Mouse (Mus musculus) intestine, embryonic 16.5 days (tissue): Measurements from ENCODE around the gene Apom. TPM values are rescaled to one million over a fixed set of nuclear protein-coding genes. Genes with fewer than 3 reads are reported as not detected.

ENCODE experiments used
- ATAC-seq: fragments of 200-750 bp; cut with Nextera tagmentation; 2 replicates; pipeline ENCODE4 v1.8.0; 2017; ENCODE audit warnings: moderate TSS enrichment, moderate library complexity
- H3K27ac ChIP-seq: fragments of 300-500 bp; sonication (generic); 2 replicates; pipeline ENCODE4 v1.5.1; 2014; ENCODE audit warnings: mild to moderate bottlenecking, low read length
- H3K27me3 ChIP-seq: fragments of 300-500 bp; sonication (generic); replicated peaks from 2 replicates; pipeline ENCODE4 v1.6.1; 2014; ENCODE audit warnings: low read length, control low read depth, mixed read lengths; ENCODE audit not compliant: control insufficient read depth, insufficient read depth
- H3K36me3 ChIP-seq: fragments of 300-500 bp; sonication (generic); 2 replicates; pipeline ENCODE4 v1.6.1; 2014; ENCODE audit warnings: low read length, control low read depth; ENCODE audit not compliant: control insufficient read depth, insufficient read depth
- H3K4me1 ChIP-seq: fragments of 300-500 bp; sonication (generic); 2 replicates; pipeline ENCODE4 v1.6.1; 2014; ENCODE audit warnings: low read length, control low read depth, mixed read lengths; ENCODE audit not compliant: control insufficient read depth, insufficient read depth
- H3K4me2 ChIP-seq: fragments of 300-500 bp; sonication (generic); 2 replicates; pipeline ENCODE4 v1.6.1; 2014; ENCODE audit warnings: low read depth, low read length, control low read depth
- H3K4me3 ChIP-seq: fragments of 300-500 bp; sonication (generic); 2 replicates; pipeline ENCODE4 v1.5.1; 2014; ENCODE audit warnings: mild to moderate bottlenecking, low read length
- H3K9ac ChIP-seq: fragments of 300-500 bp; sonication (generic); 2 replicates; pipeline ENCODE4 v1.6.1; 2014; ENCODE audit warnings: low read depth, low read length
- H3K9me3 ChIP-seq: fragments of 300-500 bp; sonication (generic); 2 replicates; pipeline ENCODE4 v1.6.1; 2016; ENCODE audit warnings: low read length, control low read depth; ENCODE audit not compliant: control insufficient read depth
- WGBS: fragments of 180-500 bp; shearing (Covaris S2); extraction: QIAGEN DNeasy Blood & Tissue Kit; methylation state at CpG from one replicate; pipeline ENCODE4 v1.1.7; 2014; 5-methylcytosine and 5-hydroxymethylcytosine counted together
- polyA plus RNA-seq: library from polyadenylated mRNA; unstranded; fragments of >200 nt; fragmentation: Nextera tagmentation; extraction: Ambion mirVana; gene quantifications from 2 replicates; pipeline ENCODE4 v1.2.1, GENCODE M21; 2015

Gene Apom
- 9.4 and 20.2 TPM in 2 replicates for polyA plus RNA-seq

DNA sequence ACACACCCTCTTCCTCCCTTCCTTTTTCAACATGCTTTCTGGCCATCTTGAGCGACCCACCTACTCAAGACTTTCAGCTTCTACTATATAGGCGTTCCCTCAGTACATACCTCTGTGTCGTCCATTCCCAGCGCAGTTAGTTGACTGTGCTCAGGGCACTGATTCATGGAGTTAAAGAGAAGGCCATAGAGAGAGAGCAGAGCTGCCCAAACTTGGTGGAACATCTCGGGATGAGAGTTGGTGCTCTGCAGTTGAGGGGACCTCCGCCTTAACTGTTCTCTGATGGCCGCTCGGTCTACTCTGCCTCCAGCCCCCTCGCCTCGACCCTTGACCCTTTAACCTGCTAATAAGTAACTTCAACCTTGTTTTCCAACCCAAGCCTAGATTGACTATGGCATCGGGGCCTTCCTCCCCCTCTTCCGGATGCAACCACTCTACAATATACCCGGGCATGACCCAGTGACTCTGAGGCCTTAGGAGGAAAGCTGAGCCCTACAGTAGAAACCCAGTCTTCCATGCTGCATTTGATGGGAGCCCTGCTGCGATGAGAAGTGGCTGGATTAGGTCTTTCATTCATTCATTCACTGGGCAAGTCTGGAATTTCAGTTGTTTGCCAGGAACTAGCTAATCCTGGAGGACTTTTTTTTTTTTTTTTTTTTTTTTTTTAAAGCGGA lies at the start of gene Apom:
Apom (minus strand) TSS at position 551 of the 674 bp plus-strand sequence.
- 72% methylated on average over 15 of the region's 15 CpGs for WGBS
- no peak within 1 kb of the TSS for H3K9ac ChIP-seq
- no peak within 1 kb of the TSS for H3K27ac ChIP-seq

DNA sequence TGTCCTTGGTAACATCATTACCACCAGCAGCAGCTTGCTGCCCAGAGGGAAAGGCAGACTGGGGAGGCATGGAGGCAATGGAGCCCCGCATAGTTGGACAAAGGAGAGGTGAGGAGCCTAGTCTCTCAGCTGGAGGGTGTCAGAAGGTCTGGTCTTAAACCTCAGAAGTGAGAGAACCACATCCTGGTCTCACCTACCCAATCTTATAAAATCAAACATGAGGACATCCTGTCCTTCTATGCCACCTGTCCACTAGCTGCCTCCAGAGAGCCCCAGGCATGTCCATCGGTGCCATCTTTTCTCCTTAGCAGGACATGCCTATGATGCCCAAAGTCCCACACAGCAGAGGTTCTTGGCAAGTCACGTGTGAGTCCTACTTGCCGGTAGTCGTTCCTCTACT lies 48.2 kb upstream of the Apom start:
- H3K4me3 ChIP-seq: no peak overlapping the region
- H3K27me3 ChIP-seq: no peaks in the 10 kb centered on the region
- H3K4me2 ChIP-seq: no peak overlapping the region
- H3K27ac ChIP-seq: no peak overlapping the region
- H3K9me3 ChIP-seq: no peaks in the 10 kb centered on the region
- WGBS: 86% methylated on average over 5 of the region's 5 CpGs
- no peaks in the 10 kb centered on the region for H3K4me1 ChIP-seq
- ATAC-seq: no peak
- no peaks in the 10 kb centered on the region for H3K36me3 ChIP-seq
- no peak overlapping the region for H3K9ac ChIP-seq

More for the DNA sequence above, at the start of gene Apom:
- no peak for ATAC-seq
- Histone ChIP-seq H3K9me3 (no peaks in the 10 kb centered on the region), H3K4me2 (no peak within 1 kb of the TSS), H3K4me3 (no peak within 1 kb of the TSS), H3K36me3 (peaks cover 8% of the 10 kb centered on the region), H3K4me1 (peaks cover 19% of the 10 kb centered on the region), H3K27me3 (no peaks in the 10 kb centered on the region)

DNA sequence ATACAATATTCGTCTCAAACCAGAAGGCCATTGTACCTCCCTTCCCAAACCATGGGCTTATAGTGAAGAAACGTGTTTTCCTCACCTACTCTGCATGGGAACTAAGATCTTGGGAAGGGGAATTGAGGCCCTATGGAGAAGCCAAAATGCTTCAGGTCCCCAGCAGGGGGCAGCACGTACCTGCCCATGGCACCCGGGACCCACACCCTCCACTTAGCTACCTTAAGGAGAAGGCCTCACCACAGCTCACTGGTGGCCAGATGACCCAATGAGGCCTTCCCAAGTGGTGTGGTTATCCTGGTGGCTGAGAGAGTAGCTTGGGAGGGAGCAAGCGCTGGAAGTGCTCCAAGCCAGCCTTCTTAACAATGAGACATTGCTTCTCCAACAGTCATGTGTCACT lies 46.7 kb upstream of the Apom start:
- 10% methylated on average over 5 of the region's 5 CpGs for WGBS
- Histone ChIP-seq H3K4me1 (0 out of 2 replicates have a peak, but pooled peaks cover 2% of the 10 kb centered on the region), H3K27ac (no peak overlapping the region), H3K27me3 (no peaks in the 10 kb centered on the region), H3K9me3 (no peaks in the 10 kb centered on the region), H3K4me2 (no peak overlapping the region), H3K36me3 (no peaks in the 10 kb centered on the region), H3K4me3 (no peak overlapping the region), H3K9ac (no peak overlapping the region)
- ATAC-seq: peak; percentile 57

DNA sequence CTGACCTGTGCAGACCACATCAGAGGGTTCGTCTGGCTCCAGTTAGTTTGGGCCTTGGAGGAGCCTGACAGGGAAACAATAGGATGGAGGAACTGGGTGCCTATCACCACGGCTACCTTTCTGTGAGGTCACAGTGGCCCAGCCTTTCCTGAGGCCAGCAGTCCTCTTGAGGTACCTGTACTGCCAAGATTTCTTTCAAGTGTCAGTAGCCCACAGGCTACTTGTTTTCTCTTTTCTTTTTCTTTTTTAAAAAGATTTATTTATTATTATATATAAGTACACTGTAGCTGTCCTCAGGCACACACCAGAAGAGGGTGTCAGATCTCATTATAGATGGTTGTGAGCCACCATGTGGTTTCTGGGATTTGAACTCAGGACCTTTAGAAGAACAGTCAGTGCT lies 44.1 kb upstream of the Apom start, which contains the start of gene Aif1:
Aif1 (minus strand) TSS at position 101 of the 400 bp plus-strand sequence.
- ATAC-seq: no peak
- no peaks in the 10 kb centered on the region for H3K9me3 ChIP-seq
- no peak within 1 kb of the TSS for H3K9ac ChIP-seq
- no peak within 1 kb of the TSS for H3K27ac ChIP-seq
- H3K4me3 ChIP-seq: no peak within 1 kb of the TSS
- H3K4me2 ChIP-seq: no peak within 1 kb of the TSS
- 46% methylated on average over 2 of the region's 2 CpGs for WGBS
- no peaks in the 10 kb centered on the region for H3K27me3 ChIP-seq
- H3K4me1 ChIP-seq: 0 out of 2 replicates have a peak, but pooled peaks cover 2% of the 10 kb centered on the region
- H3K36me3 ChIP-seq: no peaks in the 10 kb centered on the region

DNA sequence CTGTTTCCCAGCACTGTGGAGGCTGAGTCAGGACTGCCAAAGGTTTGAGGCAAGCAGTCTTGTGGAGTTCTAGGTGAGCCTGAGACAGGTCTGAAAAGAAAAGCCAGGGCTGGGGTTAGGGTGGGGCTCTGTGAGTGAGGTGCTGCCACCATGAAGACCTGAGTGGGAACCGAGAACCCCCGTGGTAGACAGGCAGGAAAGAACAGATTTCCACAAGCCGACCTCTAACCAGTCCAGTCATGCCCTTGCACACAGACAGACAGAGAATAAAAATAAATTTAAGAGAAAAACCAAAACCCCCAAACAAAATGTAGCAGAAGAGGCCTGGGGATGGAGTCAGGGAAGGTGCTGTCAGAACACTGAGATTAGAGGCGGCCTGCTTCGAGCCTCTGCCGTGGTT lies 43.5 kb upstream of the Apom start:
- no peaks in the 10 kb centered on the region for H3K36me3 ChIP-seq
- no peak overlapping the region for H3K27ac ChIP-seq
- H3K9me3 ChIP-seq: no peaks in the 10 kb centered on the region
- H3K4me3 ChIP-seq: no peak overlapping the region
- H3K4me1 ChIP-seq: 0 out of 2 replicates have a peak, but pooled peaks cover 2% of the 10 kb centered on the region
- ATAC-seq: no peak
- WGBS: 80% methylated on average over 6 of the region's 6 CpGs
- no peak overlapping the region for H3K4me2 ChIP-seq
- no peaks in the 10 kb centered on the region for H3K27me3 ChIP-seq
- no peak overlapping the region for H3K9ac ChIP-seq

DNA sequence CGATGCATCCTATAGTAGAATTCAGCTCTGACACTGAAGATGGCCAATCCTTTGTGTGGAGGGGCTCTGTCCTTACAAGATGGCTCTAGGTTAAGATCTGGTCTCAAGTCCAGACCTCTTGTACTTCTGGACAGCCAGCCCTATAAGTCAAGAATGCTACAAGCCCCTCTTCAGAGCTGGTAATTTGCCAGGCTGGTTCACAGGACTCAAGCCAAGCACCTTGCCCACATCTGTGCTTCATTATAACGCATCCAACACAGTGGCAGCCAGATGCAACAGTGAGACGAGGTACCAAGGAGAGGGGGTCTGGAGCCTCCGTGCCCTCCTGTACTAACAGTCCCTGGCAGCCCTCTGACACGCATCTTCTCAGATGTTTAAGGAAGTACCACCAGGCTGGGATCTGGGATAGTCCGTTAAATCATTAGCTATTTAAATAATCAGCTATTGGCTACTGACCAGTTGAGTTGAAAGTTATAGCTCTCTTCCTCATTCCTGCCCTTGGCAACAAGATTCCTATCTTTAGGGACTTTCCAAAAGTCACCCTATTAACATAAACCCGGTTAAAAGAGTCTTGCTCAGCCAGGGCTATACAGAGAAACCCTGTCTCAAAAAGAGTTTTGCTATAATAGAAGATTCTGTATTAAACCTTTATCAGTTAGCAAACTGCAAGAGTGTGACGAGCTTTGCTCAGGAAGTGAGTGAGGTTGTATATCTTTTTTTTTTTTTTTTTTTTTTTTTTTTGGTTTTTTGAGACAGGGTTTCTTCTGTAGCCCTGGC lies 42.5 kb upstream of the Apom start:
- Histone ChIP-seq H3K27me3 (no peaks in the 10 kb centered on the region), H3K9ac (no peak overlapping the region), H3K4me1 (0 out of 2 replicates have a peak, but pooled peaks cover 2% of the 10 kb centered on the region), H3K9me3 (no peaks in the 10 kb centered on the region), H3K4me3 (no peak overlapping the region), H3K36me3 (no peaks in the 10 kb centered on the region), H3K4me2 (no peak overlapping the region), H3K27ac (no peak overlapping the region)
- WGBS: 57% methylated on average over 8 of the region's 8 CpGs
- ATAC-seq: no peak

DNA sequence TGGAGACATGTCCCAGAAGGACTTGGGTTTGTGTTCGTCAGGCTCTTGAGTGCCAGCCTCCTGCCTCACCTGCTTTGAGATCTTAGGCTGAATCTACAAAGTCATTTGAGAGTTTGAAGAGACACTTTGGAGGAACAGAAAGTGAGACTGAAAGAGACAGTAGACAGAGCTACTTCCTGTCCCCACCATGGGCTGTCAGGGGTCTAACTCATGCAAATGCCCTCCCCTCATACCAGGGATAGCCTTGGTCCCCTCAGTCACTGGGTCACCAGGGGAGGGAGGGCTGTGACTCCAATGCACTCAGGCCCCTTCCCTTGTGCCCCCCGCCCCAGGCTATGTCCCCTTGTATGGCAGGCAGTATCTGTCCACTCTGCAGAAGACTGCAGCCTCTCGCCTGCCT lies 41.5 kb upstream of the Apom start:
- Histone ChIP-seq H3K36me3 (no peaks in the 10 kb centered on the region), H3K4me1 (0 out of 2 replicates have a peak, but pooled peaks cover 2% of the 10 kb centered on the region), H3K9me3 (no peaks in the 10 kb centered on the region), H3K4me2 (no peak overlapping the region), H3K27ac (0 out of 2 replicates have a peak overlapping the region, but pooled peaks have one; percentile 33), H3K4me3 (no peak overlapping the region), H3K9ac (0 out of 2 replicates have a peak overlapping the region, but pooled peaks have one; percentile 19), H3K27me3 (no peaks in the 10 kb centered on the region)
- no peak for ATAC-seq
- 69% methylated on average over 3 of the region's 3 CpGs for WGBS

DNA sequence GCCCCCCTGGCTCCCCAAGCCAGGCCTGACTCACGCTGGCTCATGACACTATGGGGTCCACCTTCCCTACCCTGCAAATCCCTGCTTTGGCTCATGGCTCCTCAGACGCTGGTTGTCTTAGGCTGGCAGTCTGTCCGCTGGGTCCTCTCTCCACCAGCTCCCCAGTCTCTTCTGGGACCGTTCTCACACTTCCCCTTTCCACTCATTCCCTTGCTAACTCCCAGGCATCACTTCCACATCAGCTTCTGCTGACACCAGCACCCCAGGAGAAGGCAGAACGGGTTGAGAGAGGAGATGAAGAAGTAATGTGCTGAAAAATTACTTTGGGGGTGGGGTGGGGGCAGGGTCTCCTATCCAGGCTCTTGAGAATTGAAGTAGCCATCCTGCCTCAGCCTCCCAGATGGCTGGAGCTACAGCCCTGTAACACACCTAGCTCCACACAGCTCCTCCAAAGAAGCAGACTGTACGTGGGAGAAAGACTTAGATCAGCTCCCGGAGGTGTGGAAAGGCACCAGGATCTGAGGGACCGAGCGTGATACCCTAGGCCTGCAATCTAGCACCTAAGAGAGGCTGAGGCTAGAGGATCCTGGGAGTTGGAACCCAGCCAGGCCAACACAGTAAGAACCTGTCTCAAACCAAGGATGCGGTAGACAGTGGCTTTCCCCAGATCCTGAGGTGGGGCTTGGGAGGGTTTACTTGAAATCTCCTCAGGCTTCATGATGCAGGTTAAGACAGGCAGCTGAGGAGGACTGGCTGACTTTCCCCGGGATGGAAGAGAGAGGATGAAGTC lies 40.8 kb upstream of the Apom start:
- Histone ChIP-seq H3K36me3 (no peaks in the 10 kb centered on the region), H3K4me3 (no peak overlapping the region), H3K27me3 (no peaks in the 10 kb centered on the region), H3K27ac (peak overlapping the region; percentile 33; the same call in 1 of the 2 replicates), H3K4me2 (no peak overlapping the region), H3K4me1 (0 out of 2 replicates have a peak, but pooled peaks cover 2% of the 10 kb centered on the region), H3K9me3 (no peaks in the 10 kb centered on the region), H3K9ac (no peak overlapping the region)
- 71% methylated on average over 11 of the region's 11 CpGs for WGBS
- ATAC-seq: no peak
